Mouse (Mus musculus) forelimb bud, embryonic 11.5 days (tissue): Measurements from ENCODE around the gene Samd5.

ENCODE experiments used
- DNase-seq: peaks from one replicate; pipeline ENCODE4 v3.0.0-alpha.2; 2012; ENCODE audit warnings: low read depth, low spot score

Samd5 gene

GRCm38 (mm10) chr10:9650050-9650825 is 24.8 kb downstream of the Samd5 start:
- no peak for DNase-seq

GRCm38 (mm10) chr10:9648464-9648863 is 26.5 kb downstream of the Samd5 start:
- DNase-seq, result no peak

- no peak for DNase-seq
Measured at GRCm38 (mm10) chr10:9647741-9648140, 27.3 kb downstream of the Samd5 start.

- DNase-seq, result no peak
Measured at GRCm38 (mm10) chr10:9646391-9646790, 28.6 kb downstream of the Samd5 start.

GRCm38 (mm10) chr10:9643531-9643930 is 31.5 kb downstream of the Samd5 start:
- DNase-seq, result no peak

GRCm38 (mm10) chr10:9642077-9642476 is 32.9 kb downstream of the Samd5 start:
- no peak for DNase-seq

- no peak for DNase-seq
Measured at GRCm38 (mm10) chr10:9640678-9641077, 34.3 kb downstream of the Samd5 start.

- DNase-seq, result no peak
Measured at GRCm38 (mm10) chr10:9640056-9640455, 35.0 kb downstream of the Samd5 start.

- no peak for DNase-seq
Measured at GRCm38 (mm10) chr10:9625356-9625755, 49.7 kb downstream of the Samd5 start.

- no peak for DNase-seq
Measured at GRCm38 (mm10) chr10:9621926-9622688, 52.9 kb downstream of the Samd5 start.

GRCm38 (mm10) chr10:9621055-9621454 is 54.0 kb downstream of the Samd5 start:
- DNase-seq, result no peak

- DNase-seq, result no peak
Measured at GRCm38 (mm10) chr10:9615009-9615408, 60.0 kb downstream of the Samd5 start.

- no peak for DNase-seq
Measured at GRCm38 (mm10) chr10:9608854-9609253, 66.2 kb downstream of the Samd5 start.

GRCm38 (mm10) chr10:9607155-9607554 is 67.9 kb downstream of the Samd5 start:
- no peak for DNase-seq

GRCm38 (mm10) chr10:9605635-9606034 is 69.4 kb downstream of the Samd5 start:
- no peak for DNase-seq

GRCm38 (mm10) chr10:9603290-9603689 is 71.7 kb downstream of the Samd5 start:
- DNase-seq, result no peak

GRCm38 (mm10) chr10:9602845-9603244 is 72.2 kb downstream of the Samd5 start:
- no peak for DNase-seq

- DNase-seq, result no peak
Measured at GRCm38 (mm10) chr10:9602389-9602788, 72.6 kb downstream of the Samd5 start.

- no peak for DNase-seq
Measured at GRCm38 (mm10) chr10:9596228-9596627, 78.8 kb downstream of the Samd5 start.

- DNase-seq, result no peak
Measured at GRCm38 (mm10) chr10:9594666-9595065, 80.3 kb downstream of the Samd5 start.

- no peak for DNase-seq
Measured at GRCm38 (mm10) chr10:9590606-9591005, 84.4 kb downstream of the Samd5 start.

GRCm38 (mm10) chr10:9586328-9586727 is 88.7 kb downstream of the Samd5 start:
- no peak for DNase-seq

- DNase-seq, result no peak
Measured at GRCm38 (mm10) chr10:9579374-9579773, 95.6 kb downstream of the Samd5 start.
